ENCODE assay signal across 9 mouse cellular contexts in the genomic region with DNA sequence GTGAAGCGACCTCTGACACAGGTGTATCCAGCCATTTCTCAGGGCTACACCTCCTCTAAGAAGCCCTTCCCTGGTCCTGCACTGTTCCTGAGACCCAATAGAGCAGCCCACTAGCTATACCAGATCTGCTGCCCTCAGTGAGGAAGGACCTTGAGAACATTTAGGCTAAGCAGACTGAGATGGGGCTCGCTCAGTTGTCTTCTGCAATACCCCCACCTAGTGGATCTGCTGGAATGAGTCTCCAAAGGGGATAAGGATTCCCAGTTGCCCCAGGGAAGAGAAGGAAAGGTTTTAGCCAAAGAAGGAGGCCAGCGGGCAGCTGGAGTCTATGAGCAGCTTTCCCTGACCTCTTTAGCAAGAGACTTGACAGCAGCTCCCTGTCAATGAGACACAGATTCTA. TPM values are rescaled to one million over a fixed set of nuclear protein-coding genes. Genes with fewer than 3 reads are reported as not detected.
A peak's percentile ranks its signal among the peaks of the same experiment; 100 is the strongest.
DNase-seq lines count a peak whose midpoint lies in the region; ATAC-seq lines count a peak whose summit lies in the region.
"Had no signal": no experiment of that assay in that cellular context is flagged by ENCODE, and none has a peak within 500 bp of the region (broad histone marks: within the 10 kb centered on the region; RNA-seq: fewer than 3 reads in every experiment).

No protein-coding gene starts in this region.

- H3K4me2 ChIP-seq in embryonic facial prominence, embryonic 14.5 days (ENCODE audit: low read depth, low read length) = no peak overlapping the region
- no peak overlapping the region for H3K4me2 ChIP-seq in midbrain, embryonic 16.5 days (ENCODE audit: low read length)

- ATAC-seq in embryonic facial prominence, embryonic 14.5 days (ENCODE audit: low read depth) = no peak; the same call in 1 of the 2 replicates
- peak; percentile 75 for ATAC-seq in midbrain, embryonic 16.5 days

- no peaks in the 10 kb centered on the region for H3K36me3 ChIP-seq in embryonic facial prominence, embryonic 14.5 days (ENCODE audit: control insufficient read depth, insufficient read depth, low read length)
- no peaks in the 10 kb centered on the region for H3K36me3 ChIP-seq in midbrain, embryonic 16.5 days (ENCODE audit: control insufficient read depth, insufficient read depth, low read length)

- intact Hi-C loops in heart, postnatal 25 days (cut with DNase I) = loop anchor here (5.0 kb wide), 1 partner anchor 407 kb away; no protein-coding TSS in a partner anchor

- no peak overlapping the region for H3K27ac ChIP-seq in embryonic facial prominence, embryonic 14.5 days (replicated peaks; ENCODE audit: low read depth, low read length)
- H3K27ac ChIP-seq in midbrain, embryonic 16.5 days (ENCODE audit: low read length) = no peak overlapping the region

- no peaks in the 10 kb centered on the region for H3K4me1 ChIP-seq in embryonic facial prominence, embryonic 14.5 days (ENCODE audit: control insufficient read depth, insufficient read depth, low read length)
- no peaks in the 10 kb centered on the region for H3K4me1 ChIP-seq in midbrain, embryonic 16.5 days (ENCODE audit: control insufficient read depth, insufficient read depth, low read length)

- 41% methylated on average over 3 of the region's 3 CpGs for WGBS in embryonic facial prominence, embryonic 14.5 days
- 60% methylated on average over 3 of the region's 3 CpGs for WGBS in midbrain, embryonic 16.5 days

- DNase-seq in heart, adult 18-20 months = peak; percentile 43 to 63
- DNase-seq in heart, postnatal 25 days (ENCODE audit: low spot score) = no peak
- peak; percentile 29 for DNase-seq in ES-CJ7 (ENCODE audit: low read depth, low spot score)
- peak; percentile 60 for DNase-seq in embryonic facial prominence, embryonic 14.5 days (ENCODE audit: low spot score)
- peak; percentile 30 to 45 for DNase-seq in layer of hippocampus, adult 8-10 months (ENCODE audit: low spot score in 2 of 2)
- DNase-seq in urinary bladder, adult 2 months (ENCODE audit: low spot score) = no peak
- DNase-seq in B cell, adult 2 months = no peak

- no peak overlapping the region for H3K9ac ChIP-seq in embryonic facial prominence, embryonic 14.5 days (ENCODE audit: low read depth, low read length)
- H3K9ac ChIP-seq in midbrain, embryonic 16.5 days (ENCODE audit: low read depth, low read length) = no peak overlapping the region

- H3K9me3 ChIP-seq in embryonic facial prominence, embryonic 14.5 days (ENCODE audit: control insufficient read depth, low read length) = no peaks in the 10 kb centered on the region
- no peaks in the 10 kb centered on the region for H3K9me3 ChIP-seq in midbrain, embryonic 16.5 days (replicated peaks; ENCODE audit: control insufficient read depth, low read length, poor library complexity, severe bottlenecking)

- H3K4me3 ChIP-seq in embryonic facial prominence, embryonic 14.5 days (ENCODE audit: low read depth, low read length) = no peak overlapping the region
- no peak overlapping the region for H3K4me3 ChIP-seq in midbrain, embryonic 16.5 days (ENCODE audit: low read depth, low read length)

- H3K27me3 ChIP-seq in embryonic facial prominence, embryonic 14.5 days (replicated peaks; ENCODE audit: control insufficient read depth, insufficient read depth, low read length) = no peaks in the 10 kb centered on the region
- H3K27me3 ChIP-seq in midbrain, embryonic 16.5 days (ENCODE audit: control insufficient read depth, insufficient read depth, low read depth, low read length) = no peaks in the 10 kb centered on the region

RNA-seq across cellular contexts. Expression of gene Lgi2, which starts 42.1 kb away (rescaled TPM):
- under 1 TPM; 0.54 to 0.57 TPM for total RNA-seq in heart, adult 18-20 months (2021)
- under 1 TPM; 0.42 to 0.49 TPM for total RNA-seq in heart, postnatal 25 days (2021)
- 9.6 and 9.8 TPM in 2 replicates for polyA plus RNA-seq in embryonic facial prominence, embryonic 14.5 days (2014; fragmentation: Nextera tagmentation; extraction: Ambion mirVana)
- 10 to 100 TPM; 30.1 to 33.0 (median 31.1) TPM for total RNA-seq in layer of hippocampus, adult 8-10 months (2022)
- 4.3 and 5.6 TPM in 2 replicates for polyA plus RNA-seq in midbrain, embryonic 16.5 days (2015; fragmentation: Nextera tagmentation; extraction: Ambion mirVana)
- 2.0 and 3.3 TPM in 2 replicates for polyA plus RNA-seq in urinary bladder, adult 2 months (2012; rRNA removed)
- total RNA-seq: MEL had no signal

RNA-seq across cellular contexts. Expression of gene Ccdc149, which starts 52.9 kb away (rescaled TPM):
- total RNA-seq in heart, adult 18-20 months (2021) = 1 to 10 TPM; 7.6 TPM
- total RNA-seq in heart, postnatal 25 days (2021) = 1 to 10 TPM; 6.8 to 7.1 TPM
- polyA plus RNA-seq in embryonic facial prominence, embryonic 14.5 days (2014; fragmentation: Nextera tagmentation; extraction: Ambion mirVana) = 3.3 and 3.8 TPM in 2 replicates
- total RNA-seq in layer of hippocampus, adult 8-10 months (2022) = 10 to 100 TPM; 65.0 to 78.6 (median 73.2) TPM
- polyA plus RNA-seq in midbrain, embryonic 16.5 days (2015; fragmentation: Nextera tagmentation; extraction: Ambion mirVana) = 15.1 and 15.4 TPM in 2 replicates
- 4.2 and 4.7 TPM in 2 replicates for polyA plus RNA-seq in urinary bladder, adult 2 months (2012; rRNA removed)
- total RNA-seq: MEL had no signal

Comparison
In these comparisons a context has a peak if more than half of its experiments do, and no peak if none do; other contexts are left out.
1. DNase-seq: peak in heart, adult 18-20 months (2 of 2), ES-CJ7 (single experiment), embryonic facial prominence, embryonic 14.5 days (single experiment) and layer of hippocampus, adult 8-10 months (2 of 2); none in heart, postnatal 25 days (single experiment), urinary bladder, adult 2 months (single experiment) and B cell, adult 2 months (0 of 2).
2. RNA of gene Lgi2, which starts 42.1 kb away (total RNA-seq): 30.1 to 33.0 TPM in layer of hippocampus, adult 8-10 months; 0.54 to 0.57 TPM in heart, adult 18-20 months and 0.42 to 0.49 TPM in heart, postnatal 25 days; every median in the first group is over 10 times any median in the second.
3. RNA of gene Ccdc149, which starts 52.9 kb away (total RNA-seq): 65.0 to 78.6 TPM in layer of hippocampus, adult 8-10 months; 7.6 TPM in heart, adult 18-20 months and 6.8 to 7.1 TPM in heart, postnatal 25 days; every median in the first group is over 4 times any median in the second.